ENCODE assay signal across 1 mouse cellular context in the genomic region with DNA sequence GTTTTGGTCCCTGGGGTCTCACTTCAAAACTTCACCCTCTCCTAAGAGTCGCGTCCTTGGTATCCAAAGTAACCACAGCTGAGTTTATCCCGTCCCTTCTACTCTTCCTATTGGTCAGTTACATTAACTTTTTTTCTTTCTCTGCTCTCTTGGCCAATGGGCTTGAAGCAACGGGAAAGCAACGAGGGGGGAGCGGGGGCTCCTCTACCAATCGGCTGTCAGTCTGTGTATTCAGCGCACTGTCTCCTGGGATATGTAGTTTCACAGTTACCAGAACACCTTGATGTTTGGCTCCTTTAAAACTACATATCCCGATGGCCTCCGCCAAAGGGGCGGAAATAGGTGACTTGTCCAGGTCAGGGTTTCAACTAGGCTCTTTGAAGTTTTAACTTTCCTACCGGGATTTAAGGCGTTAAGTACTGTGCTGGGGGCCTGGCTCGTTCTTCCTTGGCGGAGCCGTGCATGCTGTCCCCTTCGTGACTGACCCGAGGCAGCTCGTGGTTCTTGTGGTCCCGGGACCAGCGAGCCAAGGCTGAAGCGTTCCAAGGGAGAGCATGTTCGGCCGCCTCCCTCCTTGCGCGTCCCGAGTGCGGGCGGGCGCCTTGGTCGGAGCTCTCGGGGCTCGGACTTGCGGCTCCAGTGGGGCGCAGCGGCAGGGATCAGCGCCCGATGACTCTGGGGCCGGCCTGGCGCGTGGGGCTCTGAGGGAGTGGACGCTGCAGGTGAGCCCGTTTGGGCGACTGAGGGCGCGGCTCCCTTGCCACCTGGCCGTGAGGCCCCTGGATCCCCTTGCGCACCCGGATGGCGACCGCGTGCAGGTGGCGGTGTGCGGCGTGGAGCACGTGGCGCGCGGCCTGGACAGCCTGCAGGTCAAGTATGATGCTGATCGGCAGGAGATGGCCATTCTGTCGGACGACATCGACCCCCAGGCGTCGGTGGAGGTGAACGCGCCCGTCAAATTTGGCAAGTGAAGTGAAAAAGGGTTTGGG.
TF ChIP-seq lines count a peak whose summit lies in the region.

A gene (minus strand): TSS at position 64 of the 989 bp plus-strand sequence.
A gene (plus strand): TSS at position 345 of the 989 bp plus-strand sequence.

TF ChIP-seq in MEL, 35 proteins besides CTCF, POLR2A, EP300 and RAD21 (continued from another document):
- peak; percentile 90 for TF ChIP-seq MAX (IDR thresholded peaks at IDR 0.05; ENCODE audit: low read length)
- peak; percentile 100 for TF ChIP-seq ZNF384 (IDR thresholded peaks at IDR 0.05; ENCODE audit: low read depth, low read length)
- peak; percentile 98 for TF ChIP-seq KAT2A (conservative IDR thresholded peaks at IDR 0.05; ENCODE audit: low read depth, low read length)
- TF ChIP-seq USF1 (IDR thresholded peaks at IDR 0.05; ENCODE audit: low read depth, low read length), result 0 out of 2 replicates have a peak, but pooled peaks have one; percentile 28
- no peak for TF ChIP-seq MEF2A (IDR thresholded peaks at IDR 0.05; ENCODE audit: extremely low read depth, insufficient replicate concordance, low read depth, low read length, poor library complexity, severe bottlenecking)
- no peak for TF ChIP-seq MYB (IDR thresholded peaks at IDR 0.05; ENCODE audit: low read depth, low read length)
- 0 out of 2 replicates have a peak, but pooled peaks have one; percentile 36 for TF ChIP-seq ZMIZ1 (IDR thresholded peaks at IDR 0.05; ENCODE audit: low read depth, low read length)
- peak; percentile 55 for TF ChIP-seq GATA1 (IDR thresholded peaks at IDR 0.05; ENCODE audit: low read depth, low read length)
- no peak for TF ChIP-seq SMC3 (IDR thresholded peaks at IDR 0.05; ENCODE audit: low read depth, low read length)
- TF ChIP-seq TBP (IDR thresholded peaks at IDR 0.05; ENCODE audit: low read depth, low read length), result peak; percentile 79
- peak; percentile 92 for TF ChIP-seq CHD2 (IDR thresholded peaks at IDR 0.05; ENCODE audit: low read length)
- TF ChIP-seq E2F4 (IDR thresholded peaks at IDR 0.05; ENCODE audit: borderline replicate concordance, low read depth, low read length), result no peak
- TF ChIP-seq UBTF (IDR thresholded peaks at IDR 0.05; ENCODE audit: borderline replicate concordance, insufficient read depth, low read depth, low read length), result peak; percentile 92; the same call in 1 of the 2 replicates
